Mouse (Mus musculus): ENCODE measurements around the gene Oma1. TPM values are rescaled to one million over a fixed set of nuclear protein-coding genes. Genes with fewer than 3 reads are reported as not detected.

Oma1 gene
- polyA plus RNA-seq, 1 experiment: 32.2 TPM

DNA sequence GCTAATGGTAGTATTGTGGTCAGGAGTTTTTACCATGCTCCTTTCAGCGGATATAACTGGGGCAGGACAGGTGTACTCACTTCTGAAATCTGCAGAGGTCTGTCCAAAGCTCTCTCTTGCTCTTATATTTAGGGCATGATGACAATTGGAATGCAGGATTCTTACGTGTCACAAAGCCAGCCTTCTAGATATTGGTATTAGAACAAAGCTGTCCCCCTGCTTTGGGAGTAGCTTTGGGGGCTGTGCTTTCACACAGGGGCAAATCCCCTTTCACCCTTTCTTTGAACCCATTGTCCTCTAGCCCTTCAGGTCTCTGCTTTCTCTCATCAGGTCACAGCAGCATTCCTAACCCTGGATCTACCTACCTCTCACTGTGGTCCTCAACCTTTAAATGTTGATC lies 22.8 kb upstream of the Oma1 start, which contains the start of gene 4921539E11Rik:
TSS of gene 4921539E11Rik (minus strand) at position 101 of the 400 bp plus-strand sequence.
- Histone ChIP-seq H3K27ac (ENCODE audit: control insufficient read depth, insufficient read depth, low read length) (no peak within 1 kb of the TSS), H3K36me3 (ENCODE audit: control insufficient read depth, insufficient read depth, low read length) (no peaks in the 10 kb centered on the region), H3K4me3 (ENCODE audit: control insufficient read depth, insufficient read depth, low read length) (no peak within 1 kb of the TSS), H3K4me1 (replicated peaks; ENCODE audit: control insufficient read depth, insufficient read depth, low read length) (no peaks in the 10 kb centered on the region), H3K27me3 (ENCODE audit: control insufficient read depth, insufficient read depth, low read length) (no peaks in the 10 kb centered on the region)
- TF ChIP-seq POLR2A (IDR thresholded peaks at IDR 0.05; ENCODE audit: control insufficient read depth, extremely low read depth, insufficient read depth, low read length, poor library complexity): no peak
- no peak for TF ChIP-seq CTCF (IDR thresholded peaks at IDR 0.05; ENCODE audit: borderline replicate concordance, control insufficient read depth, extremely low read depth, insufficient read depth, low read length, poor library complexity)
- WGBS: 88% methylated on average over 2 of the region's 2 CpGs
- DNase-seq: no peak

DNA sequence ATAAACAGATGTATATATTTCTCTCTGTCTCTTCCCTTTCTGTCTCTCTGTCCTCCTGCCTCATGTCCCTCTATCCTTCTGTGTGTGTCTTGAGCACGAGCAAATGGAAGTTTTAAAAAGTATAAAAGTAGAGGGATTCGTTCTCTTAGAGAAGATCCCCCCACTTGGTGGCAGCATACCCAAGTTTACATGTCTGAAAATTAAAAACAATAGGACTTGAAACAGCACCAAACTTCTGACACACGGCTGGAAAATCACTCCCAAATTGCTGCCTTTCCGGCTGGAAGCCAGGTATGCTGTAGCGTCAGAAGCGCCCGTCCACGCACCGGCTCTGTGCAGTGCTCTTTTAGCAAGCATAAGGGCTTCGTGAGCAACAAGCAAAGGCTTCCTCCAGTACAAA lies 14.3 kb upstream of the Oma1 start:
- Histone ChIP-seq H3K4me1 (replicated peaks; ENCODE audit: control insufficient read depth, insufficient read depth, low read length) (no peaks in the 10 kb centered on the region), H3K27me3 (ENCODE audit: control insufficient read depth, insufficient read depth, low read length) (no peaks in the 10 kb centered on the region), H3K4me3 (ENCODE audit: control insufficient read depth, insufficient read depth, low read length) (no peak overlapping the region), H3K36me3 (ENCODE audit: control insufficient read depth, insufficient read depth, low read length) (no peaks in the 10 kb centered on the region), H3K27ac (ENCODE audit: control insufficient read depth, insufficient read depth, low read length) (no peak overlapping the region)
- TF ChIP-seq POLR2A (IDR thresholded peaks at IDR 0.05; ENCODE audit: control insufficient read depth, extremely low read depth, insufficient read depth, low read length, poor library complexity) (no peak), CTCF (IDR thresholded peaks at IDR 0.05; ENCODE audit: borderline replicate concordance, control insufficient read depth, extremely low read depth, insufficient read depth, low read length, poor library complexity) (no peak)
- no peak for DNase-seq
- WGBS: 74% methylated on average over 10 of the region's 10 CpGs

- TF ChIP-seq CTCF (IDR thresholded peaks at IDR 0.05; ENCODE audit: borderline replicate concordance, control insufficient read depth, extremely low read depth, insufficient read depth, low read length, poor library complexity) (no peak), POLR2A (IDR thresholded peaks at IDR 0.05; ENCODE audit: control insufficient read depth, extremely low read depth, insufficient read depth, low read length, poor library complexity) (no peak)
- H3K27ac ChIP-seq (ENCODE audit: control insufficient read depth, insufficient read depth, low read length): no peak overlapping the region
- DNase-seq: no peak
- WGBS: 95% methylated on average over 1 of the region's 1 CpGs
- H3K27me3 ChIP-seq (ENCODE audit: control insufficient read depth, insufficient read depth, low read length): no peaks in the 10 kb centered on the region
- no peaks in the 10 kb centered on the region for H3K4me1 ChIP-seq (replicated peaks; ENCODE audit: control insufficient read depth, insufficient read depth, low read length)
- no peak overlapping the region for H3K4me3 ChIP-seq (ENCODE audit: control insufficient read depth, insufficient read depth, low read length)
- H3K36me3 ChIP-seq (ENCODE audit: control insufficient read depth, insufficient read depth, low read length): no peaks in the 10 kb centered on the region
Observed at GRCm38 (mm10) chr4:103303851-103304250, 9.8 kb upstream of the Oma1 start.

- no peak overlapping the region for H3K4me3 ChIP-seq (ENCODE audit: control insufficient read depth, insufficient read depth, low read length)
- H3K4me1 ChIP-seq (replicated peaks; ENCODE audit: control insufficient read depth, insufficient read depth, low read length): no peaks in the 10 kb centered on the region
- H3K27me3 ChIP-seq (ENCODE audit: control insufficient read depth, insufficient read depth, low read length): no peaks in the 10 kb centered on the region
- 75% methylated on average over 3 of the region's 3 CpGs for WGBS
- no peak overlapping the region for H3K27ac ChIP-seq (ENCODE audit: control insufficient read depth, insufficient read depth, low read length)
- TF ChIP-seq CTCF (IDR thresholded peaks at IDR 0.05; ENCODE audit: borderline replicate concordance, control insufficient read depth, extremely low read depth, insufficient read depth, low read length, poor library complexity): no peak
- no peak for TF ChIP-seq POLR2A (IDR thresholded peaks at IDR 0.05; ENCODE audit: control insufficient read depth, extremely low read depth, insufficient read depth, low read length, poor library complexity)
- H3K36me3 ChIP-seq (ENCODE audit: control insufficient read depth, insufficient read depth, low read length): no peaks in the 10 kb centered on the region
- DNase-seq: no peak
Observed at GRCm38 (mm10) chr4:103314526-103314910, 906 bp downstream of the Oma1 start.

DNA sequence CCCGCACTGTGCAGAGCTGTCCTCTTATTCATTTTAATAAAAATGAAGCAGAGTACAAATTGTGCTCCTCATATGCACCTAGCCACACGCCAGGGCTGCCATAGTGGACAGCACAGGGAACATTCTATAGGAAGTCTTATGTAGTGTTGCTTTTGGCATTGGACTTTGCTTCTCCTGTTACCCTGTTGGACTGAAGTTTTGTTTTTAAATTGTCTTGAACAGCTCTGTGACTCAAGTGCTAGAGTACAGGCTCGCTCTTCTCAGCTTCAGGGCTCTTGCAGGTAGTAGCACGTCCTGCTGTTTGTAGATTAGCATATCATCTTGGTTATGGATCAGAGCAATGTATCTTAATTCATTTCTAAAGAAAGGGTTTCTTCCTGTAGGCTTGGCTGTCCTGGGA lies 2.2 kb downstream of the Oma1 start:
- WGBS: 94% methylated on average over 4 of the region's 4 CpGs
- Histone ChIP-seq H3K4me3 (ENCODE audit: control insufficient read depth, insufficient read depth, low read length) (no peak overlapping the region), H3K36me3 (ENCODE audit: control insufficient read depth, insufficient read depth, low read length) (no peaks in the 10 kb centered on the region), H3K27ac (ENCODE audit: control insufficient read depth, insufficient read depth, low read length) (no peak overlapping the region), H3K27me3 (ENCODE audit: control insufficient read depth, insufficient read depth, low read length) (no peaks in the 10 kb centered on the region), H3K4me1 (replicated peaks; ENCODE audit: control insufficient read depth, insufficient read depth, low read length) (no peaks in the 10 kb centered on the region; the same call in 1 of the 2 replicates)
- TF ChIP-seq CTCF (IDR thresholded peaks at IDR 0.05; ENCODE audit: borderline replicate concordance, control insufficient read depth, extremely low read depth, insufficient read depth, low read length, poor library complexity) (no peak), POLR2A (IDR thresholded peaks at IDR 0.05; ENCODE audit: control insufficient read depth, extremely low read depth, insufficient read depth, low read length, poor library complexity) (no peak)
- no peak for DNase-seq

GRCm38 (mm10) chr4:103321461-103321860 lies 7.8 kb downstream of the Oma1 start:
- WGBS: 58% methylated on average over 6 of the region's 6 CpGs
- TF ChIP-seq POLR2A (IDR thresholded peaks at IDR 0.05; ENCODE audit: control insufficient read depth, extremely low read depth, insufficient read depth, low read length, poor library complexity): no peak
- TF ChIP-seq CTCF (IDR thresholded peaks at IDR 0.05; ENCODE audit: borderline replicate concordance, control insufficient read depth, extremely low read depth, insufficient read depth, low read length, poor library complexity): no peak
- H3K4me1 ChIP-seq (replicated peaks; ENCODE audit: control insufficient read depth, insufficient read depth, low read length): no peaks in the 10 kb centered on the region; the same call in 1 of the 2 replicates
- peaks cover 5% of the 10 kb centered on the region for H3K36me3 ChIP-seq (ENCODE audit: control insufficient read depth, insufficient read depth, low read length)
- H3K27me3 ChIP-seq (ENCODE audit: control insufficient read depth, insufficient read depth, low read length): no peaks in the 10 kb centered on the region
- H3K27ac ChIP-seq (ENCODE audit: control insufficient read depth, insufficient read depth, low read length): no peak overlapping the region
- no peak for DNase-seq
- no peak overlapping the region for H3K4me3 ChIP-seq (ENCODE audit: control insufficient read depth, insufficient read depth, low read length)
